Mouse (Mus musculus) MEL (cell line): ENCODE data around the gene Slitrk4. TPM values are rescaled to one million over a fixed set of nuclear protein-coding genes. Genes with fewer than 3 reads are reported as not detected.

Source experiments
- DNase-seq: peaks from one replicate; pipeline ENCODE4 v3.0.0; 2011; ENCODE audit warnings: low read depth, low spot score
- H3K27ac ChIP-seq: 2 replicates; pipeline ENCODE4 v1.5.1; 2012; ENCODE audit warnings: low read depth, mild to moderate bottlenecking, control low read depth, low read length, moderate library complexity; ENCODE audit not compliant: control insufficient read depth
- H3K27me3 ChIP-seq, 2 experiments: fragments of 150-350 bp in 1 of 2; sonication (generic) in 1 of 2; 2 replicates each; pipeline ENCODE4 v1.6.1; 2012; ENCODE audit warnings: low read length in 2 of 2, mild to moderate bottlenecking in 2 of 2, improper control_type of control experiment in 1 of 2, moderate library complexity in 1 of 2; ENCODE audit not compliant: insufficient read depth in 2 of 2, control insufficient read depth in 1 of 2
- H3K36me3 ChIP-seq, 2 experiments: 2 replicates each; pipeline ENCODE4 v1.6.1; 2012 to 2014; ENCODE audit warnings: low read length in 2 of 2, improper control_type of control experiment in 1 of 2, inconsistent platforms in 1 of 2, mild to moderate bottlenecking in 1 of 2; ENCODE audit not compliant: insufficient read depth in 2 of 2, control insufficient read depth in 1 of 2
- H3K4me1 ChIP-seq, 2 experiments: fragments of 150-350 bp in 1 of 2; sonication (generic) in 1 of 2; 2 replicates each; pipeline ENCODE4 v1.6.1; 2012; ENCODE audit warnings: low read length in 2 of 2, improper control_type of control experiment in 1 of 2, mild to moderate bottlenecking in 1 of 2; ENCODE audit not compliant: insufficient read depth in 2 of 2, control insufficient read depth in 1 of 2
- H3K4me3 ChIP-seq, 2 experiments: fragments of 150-350 bp in 1 of 2; sonication (generic) in 1 of 2; 2 replicates each; pipeline ENCODE4 v1.5.1; 2012; ENCODE audit warnings: low read depth in 2 of 2, low read length in 2 of 2, mild to moderate bottlenecking in 2 of 2, moderate library complexity in 2 of 2, control low read depth in 1 of 2, improper control_type of control experiment in 1 of 2; ENCODE audit not compliant: control insufficient read depth in 1 of 2, insufficient read depth in 1 of 2
- H3K79me2 ChIP-seq: 2 replicates; pipeline ENCODE4 v1.6.1; 2012; ENCODE audit warnings: mild to moderate bottlenecking, low read length, moderate library complexity; ENCODE audit not compliant: control insufficient read depth, poor library complexity, insufficient read depth
- H3K9ac ChIP-seq: 2 replicates; pipeline ENCODE4 v1.6.1; 2012; ENCODE audit warnings: low read depth, mild to moderate bottlenecking, control low read depth, low read length, moderate library complexity; ENCODE audit not compliant: control insufficient read depth, poor library complexity, severe bottlenecking
- H3K9me3 ChIP-seq: fragments of 150-350 bp; sonication (generic); replicated peaks from 2 replicates; pipeline ENCODE4 v1.6.1; 2012; ENCODE audit warnings: mild to moderate bottlenecking, low read length, improper control_type of control experiment, moderate library complexity; ENCODE audit not compliant: insufficient read depth
- CHD2 ChIP-seq: IDR thresholded peaks from 2 replicates; pipeline ENCODE4 v1.6.1; 2011; ENCODE audit warnings: low read length, improper control_type of control experiment
- E2F4 ChIP-seq: IDR thresholded peaks from 2 replicates; pipeline ENCODE4 v1.6.1; 2011; ENCODE audit warnings: low read depth, low read length, improper control_type of control experiment, borderline replicate concordance
- EP300 ChIP-seq, 2 experiments: IDR thresholded peaks; 2 replicates each; pipeline ENCODE4 v1.6.1; 2011; ENCODE audit warnings: improper control_type of control experiment in 2 of 2, low read length in 2 of 2, low read depth in 1 of 2, mild to moderate bottlenecking in 1 of 2
- GABPA ChIP-seq: IDR thresholded peaks from 2 replicates; pipeline ENCODE4 v1.6.1; 2012; ENCODE audit warnings: low read depth, mild to moderate bottlenecking, inconsistent platforms, low read length, improper control_type of control experiment, moderate library complexity
- HCFC1 ChIP-seq: IDR thresholded peaks from 2 replicates; pipeline ENCODE4 v1.6.1; 2012; ENCODE audit warnings: low read depth, mild to moderate bottlenecking, inconsistent platforms, low read length, improper control_type of control experiment, moderate library complexity
- JUND ChIP-seq: IDR thresholded peaks from 2 replicates; pipeline ENCODE4 v1.6.1; 2011; ENCODE audit warnings: low read depth, mild to moderate bottlenecking, improper control_type of control experiment, low read length
- MAFK ChIP-seq: IDR thresholded peaks from 2 replicates; pipeline ENCODE4 v1.6.1; 2011; ENCODE audit warnings: low read depth, mild to moderate bottlenecking, low read length, improper control_type of control experiment, borderline replicate concordance
- MAZ ChIP-seq: IDR thresholded peaks from 2 replicates; pipeline ENCODE4 v1.6.1; 2012; ENCODE audit warnings: low read depth, mild to moderate bottlenecking, inconsistent platforms, low read length, improper control_type of control experiment
- MYB ChIP-seq: IDR thresholded peaks from 2 replicates; pipeline ENCODE4 v1.6.1; 2011; ENCODE audit warnings: mild to moderate bottlenecking, low read depth, low read length, improper control_type of control experiment
- MYC ChIP-seq: IDR thresholded peaks from 2 replicates; pipeline ENCODE4 v1.6.1; 2011; ENCODE audit warnings: low read depth, mild to moderate bottlenecking, low read length, improper control_type of control experiment, moderate library complexity
- NELFE ChIP-seq: IDR thresholded peaks from 2 replicates; pipeline ENCODE4 v1.6.1; 2011; ENCODE audit warnings: low read depth, low read length, improper control_type of control experiment
- POLR2A ChIP-seq, 2 experiments: IDR thresholded peaks; 2 replicates each; pipeline ENCODE4 v1.6.1; 2011 to 2012; ENCODE audit warnings: low read length in 2 of 2, mild to moderate bottlenecking in 2 of 2, control low read depth in 1 of 2, improper control_type of control experiment in 1 of 2, low read depth in 1 of 2, moderate library complexity in 1 of 2; ENCODE audit not compliant: control insufficient read depth in 1 of 2, insufficient read depth in 1 of 2, poor library complexity in 1 of 2
- POLR2AphosphoS5 ChIP-seq: IDR thresholded peaks from 2 replicates; pipeline ENCODE4 v1.6.1; 2012; ENCODE audit warnings: low read depth, borderline replicate concordance, mild to moderate bottlenecking, inconsistent platforms, low read length, moderate library complexity, mixed read lengths
- RAD21 ChIP-seq: IDR thresholded peaks from 2 replicates; pipeline ENCODE4 v1.6.1; 2011; ENCODE audit warnings: mild to moderate bottlenecking, low read depth, low read length, improper control_type of control experiment
- SIN3A ChIP-seq: IDR thresholded peaks from 2 replicates; pipeline ENCODE4 v1.6.1; 2012; ENCODE audit warnings: low read length, improper control_type of control experiment, inconsistent platforms
- TAL1 ChIP-seq: IDR thresholded peaks from 2 replicates; pipeline ENCODE4 v1.6.1; 2012; ENCODE audit warnings: mild to moderate bottlenecking, inconsistent platforms, low read length, moderate library complexity, mixed read lengths
- USF2 ChIP-seq, 2 experiments: IDR thresholded peaks; 2 replicates each; pipeline ENCODE4 v1.6.1; 2011 to 2012; ENCODE audit warnings: improper control_type of control experiment in 2 of 2, low read length in 2 of 2, borderline replicate concordance in 1 of 2, inconsistent platforms in 1 of 2, low read depth in 1 of 2, mild to moderate bottlenecking in 1 of 2; ENCODE audit not compliant: insufficient read depth in 1 of 2
- ZKSCAN1 ChIP-seq: IDR thresholded peaks from 2 replicates; pipeline ENCODE4 v1.6.1; 2012; ENCODE audit warnings: low read depth, mild to moderate bottlenecking, inconsistent platforms, low read length, improper control_type of control experiment, moderate library complexity
- ZNF384 ChIP-seq: IDR thresholded peaks from 2 replicates; pipeline ENCODE4 v1.6.1; 2012; ENCODE audit warnings: low read depth, mild to moderate bottlenecking, inconsistent platforms, low read length, improper control_type of control experiment
- polyA plus RNA-seq, 2 experiments: library from polyadenylated mRNA; stranded (reverse) in 1 of 2; unstranded in 1 of 2; fragments of >175 nt in 1 of 2; fragments of >200 nt in 1 of 2; gene quantifications; 2 replicates each; pipeline versions ENCODE4 v1.2.1 to v1.2.4; 2012; ENCODE audit warnings: low replicate concordance in 2 of 2, low read depth in 1 of 2; ENCODE audit not compliant: insufficient read length in 2 of 2, insufficient read depth in 1 of 2, missing spikeins in 1 of 2
- total RNA-seq: library from RNA; depleted of rRNA; stranded (reverse); fragments of 300-350 nt; gene quantifications from 2 replicates; pipeline ENCODE4 v1.2.3, GENCODE M21; 2012

Gene Slitrk4
- total and polyA plus RNA-seq, 3 experiments, result 0.01 TPM; not detected in 2

DNA sequence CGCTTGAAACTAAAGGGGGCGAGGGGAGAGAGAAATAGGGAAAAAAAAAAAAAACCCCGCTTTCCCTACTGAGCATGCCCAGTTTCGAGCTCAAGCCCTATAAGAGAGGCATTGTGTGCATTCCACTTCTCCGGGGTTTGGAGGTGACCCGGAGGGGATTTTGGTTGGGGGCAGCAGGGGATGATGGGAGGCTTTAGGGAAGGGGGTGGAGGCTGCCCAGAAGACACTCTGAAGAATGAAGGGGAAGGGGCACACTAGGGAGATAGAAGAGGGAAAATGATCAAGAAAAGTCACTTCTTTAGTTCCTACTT, 1.1 kb upstream of the Slitrk4 start:
- no peak for DNase-seq
- TF ChIP-seq POLR2A (IDR thresholded peaks at IDR 0.05; ENCODE audit: control insufficient read depth in 1 of 2, insufficient read depth in 1 of 2, low read depth in 1 of 2, low read length in 2 of 2, poor library complexity in 1 of 2), result no peak
- no peak for TF ChIP-seq MYB
- TF ChIP-seq CHD2, result no peak
- TF ChIP-seq NELFE, result no peak
- TF ChIP-seq MAZ, result no peak
- no peak for TF ChIP-seq JUND
- TF ChIP-seq MYC, result no peak
- H3K4me1 ChIP-seq, result no peaks in the 10 kb centered on the region
- H3K9ac ChIP-seq, result no peak overlapping the region
- no peak overlapping the region for H3K4me3 ChIP-seq
- no peaks in the 10 kb centered on the region for H3K79me2 ChIP-seq
- no peaks in the 10 kb centered on the region for H3K27me3 ChIP-seq
- H3K36me3 ChIP-seq, result no peaks in the 10 kb centered on the region
- no peaks in the 10 kb centered on the region for H3K9me3 ChIP-seq
- no peak overlapping the region for H3K27ac ChIP-seq

- no peak overlapping the region for H3K9ac ChIP-seq
- H3K79me2 ChIP-seq, result no peaks in the 10 kb centered on the region
- no peaks in the 10 kb centered on the region for H3K36me3 ChIP-seq
- no peaks in the 10 kb centered on the region for H3K27me3 ChIP-seq
- no peaks in the 10 kb centered on the region for H3K9me3 ChIP-seq
- no peak for DNase-seq
- H3K27ac ChIP-seq, result no peak overlapping the region
- TF ChIP-seq RAD21, result no peak
- TF ChIP-seq MAFK, result no peak
- TF ChIP-seq CHD2, result no peak
- TF ChIP-seq ZNF384, result no peak
- no peak for TF ChIP-seq USF2 (IDR thresholded peaks at IDR 0.05; ENCODE audit: borderline replicate concordance in 1 of 2, insufficient read depth in 1 of 2, low read depth in 1 of 2, low read length in 2 of 2)
- no peak for TF ChIP-seq SIN3A
- no peak for TF ChIP-seq POLR2AphosphoS5
- TF ChIP-seq HCFC1, result no peak
- no peak for TF ChIP-seq E2F4
- no peak for TF ChIP-seq TAL1
- no peak for TF ChIP-seq GABPA
- no peak for TF ChIP-seq MYB
- no peak for TF ChIP-seq EP300 (IDR thresholded peaks at IDR 0.05; ENCODE audit: low read depth in 1 of 2, low read length in 2 of 2)
- no peak for TF ChIP-seq ZKSCAN1
- H3K4me3 ChIP-seq, result no peak overlapping the region
- H3K4me1 ChIP-seq, result no peaks in the 10 kb centered on the region
Observed at GRCm38 (mm10) chrX:64277126-64277990, 562 bp upstream of the Slitrk4 start.
